Mouse (Mus musculus): ENCODE data around the gene Rassf7. TPM values are rescaled to one million over a fixed set of nuclear protein-coding genes. Genes with fewer than 3 reads are reported as not detected.
"Not testable (repeated sequence)": the region's sequence is repeated elsewhere in the genome, so short reads cannot be mapped to it uniquely, and the experiment has no call there.

Rassf7 gene
- total and polyA plus RNA-seq, 2 experiments from 2014 or later, result 13.3 to 15.6 TPM

- H3K9me3 ChIP-seq (ENCODE audit: low read length), result no peaks in the 10 kb centered on the region
- WGBS, result 91% methylated on average over 3 of the region's 3 CpGs
- H3K4me1 ChIP-seq (ENCODE audit: insufficient read depth), result peaks cover 12% of the 10 kb centered on the region
- H3K4me2 ChIP-seq (ENCODE audit: low read depth), result no peak overlapping the region
- H3K27ac ChIP-seq (ENCODE audit: low read depth, low read length), result no peak overlapping the region
- peaks cover 53% of the 10 kb centered on the region for H3K36me3 ChIP-seq (ENCODE audit: insufficient read depth)
- DNase-seq (no peak), ATAC-seq (no peak)
- TF ChIP-seq CTCF (IDR thresholded peaks at IDR 0.05; ENCODE audit: low read depth), result no peak
- H3K9ac ChIP-seq, result no peak overlapping the region
- no peaks in the 10 kb centered on the region for H3K27me3 ChIP-seq (ENCODE audit: insufficient read depth, low read length)
- H3K4me3 ChIP-seq (ENCODE audit: low read depth, low read length), result no peak overlapping the region
Observed at GRCm38 (mm10) chr7:141231111-141231510, 15.5 kb downstream of the Rassf7 start.

- H3K4me2 ChIP-seq (ENCODE audit: low read depth), result no peak overlapping the region
- no peak for TF ChIP-seq CTCF (IDR thresholded peaks at IDR 0.05; ENCODE audit: low read depth)
- H3K27ac ChIP-seq (ENCODE audit: low read depth, low read length), result no peak overlapping the region
- no peak overlapping the region for H3K4me3 ChIP-seq (ENCODE audit: low read depth, low read length)
- no peak for DNase-seq
- WGBS, result 92% methylated on average over 9 of the region's 10 CpGs
- H3K9ac ChIP-seq, result no peak overlapping the region
- peaks cover 12% of the 10 kb centered on the region for H3K4me1 ChIP-seq (ENCODE audit: insufficient read depth)
- no peaks in the 10 kb centered on the region for H3K9me3 ChIP-seq (ENCODE audit: low read length)
- no peaks in the 10 kb centered on the region for H3K27me3 ChIP-seq (ENCODE audit: insufficient read depth, low read length)
- no peak for ATAC-seq
- peaks cover 56% of the 10 kb centered on the region for H3K36me3 ChIP-seq (ENCODE audit: insufficient read depth)
Observed at GRCm38 (mm10) chr7:141231551-141231950, 15.9 kb downstream of the Rassf7 start.

GRCm38 (mm10) chr7:141250486-141250885 is 34.8 kb downstream of the Rassf7 start:
- H3K4me3 ChIP-seq (ENCODE audit: low read depth, low read length); H3K9ac ChIP-seq; H3K9me3 ChIP-seq (ENCODE audit: low read length); H3K4me1 ChIP-seq (ENCODE audit: insufficient read depth); H3K4me2 ChIP-seq (ENCODE audit: low read depth); DNase-seq; H3K27ac ChIP-seq (ENCODE audit: low read depth, low read length); ATAC-seq; H3K27me3 ChIP-seq (ENCODE audit: insufficient read depth, low read length): not testable (repeated sequence)
- H3K36me3 ChIP-seq (ENCODE audit: insufficient read depth), result peaks cover 67% of the 10 kb centered on the region
- WGBS, result 92% methylated on average over 4 of the region's 4 CpGs

GRCm38 (mm10) chr7:141256159-141256558 is 40.5 kb downstream of the Rassf7 start:
- no peak overlapping the region for H3K9ac ChIP-seq
- DNase-seq, result no peak
- H3K36me3 ChIP-seq (ENCODE audit: insufficient read depth), result peaks cover 70% of the 10 kb centered on the region
- 93% methylated on average over 10 of the region's 10 CpGs for WGBS
- ATAC-seq, result no peak
- no peak for TF ChIP-seq CTCF (IDR thresholded peaks at IDR 0.05; ENCODE audit: low read depth)
- H3K9me3 ChIP-seq (ENCODE audit: low read length), result no peaks in the 10 kb centered on the region
- H3K27me3 ChIP-seq (ENCODE audit: insufficient read depth, low read length), result no peaks in the 10 kb centered on the region
- no peak overlapping the region for H3K4me2 ChIP-seq (ENCODE audit: low read depth)
- no peak overlapping the region for H3K4me3 ChIP-seq (ENCODE audit: low read depth, low read length)
- no peak overlapping the region for H3K27ac ChIP-seq (ENCODE audit: low read depth, low read length)
- no peaks in the 10 kb centered on the region for H3K4me1 ChIP-seq (ENCODE audit: insufficient read depth)

- 92% methylated on average over 3 of the region's 3 CpGs for whole genome bisulfite sequencing
- Histone ChIP-seq H3K27ac (ENCODE audit: low read depth, low read length) (no peak overlapping the region), H3K9me3 (ENCODE audit: low read length) (no peaks in the 10 kb centered on the region), H3K4me1 (ENCODE audit: insufficient read depth) (no peaks in the 10 kb centered on the region), H3K27me3 (ENCODE audit: insufficient read depth, low read length) (no peaks in the 10 kb centered on the region), H3K4me3 (ENCODE audit: low read depth, low read length) (no peak overlapping the region), H3K4me2 (ENCODE audit: low read depth) (no peak overlapping the region), H3K36me3 (ENCODE audit: insufficient read depth) (peaks cover 79% of the 10 kb centered on the region), H3K9ac (no peak overlapping the region)
- ATAC-seq (no peak), DNase-seq (no peak)
- no peak for TF ChIP-seq CTCF (IDR thresholded peaks at IDR 0.05; ENCODE audit: low read depth)
Observed at GRCm38 (mm10) chr7:141261480-141261879, 45.8 kb downstream of the Rassf7 start.

GRCm38 (mm10) chr7:141263640-141264039 is 48.0 kb downstream of the Rassf7 start:
- Histone ChIP-seq H3K4me3 (ENCODE audit: low read depth, low read length) (no peak overlapping the region), H3K9ac (no peak overlapping the region), H3K27ac (ENCODE audit: low read depth, low read length) (no peak overlapping the region), H3K4me1 (ENCODE audit: insufficient read depth) (no peaks in the 10 kb centered on the region), H3K4me2 (ENCODE audit: low read depth) (no peak overlapping the region), H3K36me3 (ENCODE audit: insufficient read depth) (peaks cover 57% of the 10 kb centered on the region), H3K9me3 (ENCODE audit: low read length) (no peaks in the 10 kb centered on the region), H3K27me3 (ENCODE audit: insufficient read depth, low read length) (no peaks in the 10 kb centered on the region)
- ATAC-seq (no peak), DNase-seq (no peak)
- 94% methylated on average over 13 of the region's 13 CpGs for WGBS
- no peak for TF ChIP-seq CTCF (IDR thresholded peaks at IDR 0.05; ENCODE audit: low read depth)

GRCm38 (mm10) chr7:141264041-141264700 is 48.5 kb downstream of the Rassf7 start:
- H3K4me3 ChIP-seq (ENCODE audit: low read depth, low read length), result no peak overlapping the region
- ATAC-seq (no peak), DNase-seq (no peak)
- H3K9ac ChIP-seq, result no peak overlapping the region
- 77% methylated on average over 11 of the region's 11 CpGs for WGBS
- no peak overlapping the region for H3K27ac ChIP-seq (ENCODE audit: low read depth, low read length)
- TF ChIP-seq CTCF (IDR thresholded peaks at IDR 0.05; ENCODE audit: low read depth), result no peak
- H3K4me1 ChIP-seq (ENCODE audit: insufficient read depth), result no peaks in the 10 kb centered on the region
- H3K9me3 ChIP-seq (ENCODE audit: low read length), result no peaks in the 10 kb centered on the region
- H3K27me3 ChIP-seq (ENCODE audit: insufficient read depth, low read length), result no peaks in the 10 kb centered on the region
- H3K4me2 ChIP-seq (ENCODE audit: low read depth), result no peak overlapping the region
- peaks cover 52% of the 10 kb centered on the region for H3K36me3 ChIP-seq (ENCODE audit: insufficient read depth)

Data from forebrain, postnatal 0 days (tissue).